Mouse (Mus musculus): ENCODE results near the gene Fam166b. TPM values are rescaled to one million over a fixed set of nuclear protein-coding genes. Genes with fewer than 3 reads are reported as not detected.

Gene Fam166b
- under 1 TPM; 0.54 to 0.81 TPM for total RNA-seq (2021)
- long read RNA-seq: 0 reads

- DNase-seq (ENCODE audit: low spot score in 2 of 2): no peak
These were observed at the start of gene Fam166b for GRCm38 (mm10) chr4:43428946-43429345. TSS of gene Fam166b (minus strand) at chr4:43429134.

- DNase-seq (ENCODE audit: low spot score in 2 of 2): no peak
These were observed 49.6 kb upstream of the Fam166b start for GRCm38 (mm10) chr4:43478534-43478858.

GRCm38 (mm10) chr4:43477857-43478533 is 49.1 kb upstream of the Fam166b start:
- peak; percentile 74 to 90 for DNase-seq (ENCODE audit: low spot score in 2 of 2)

GRCm38 (mm10) chr4:43476604-43477003 is 47.7 kb upstream of the Fam166b start:
- DNase-seq (ENCODE audit: low spot score in 2 of 2): no peak

- no peak for DNase-seq (ENCODE audit: low spot score in 2 of 2)
These were observed 44.7 kb upstream of the Fam166b start for GRCm38 (mm10) chr4:43473636-43474035.

GRCm38 (mm10) chr4:43470301-43470700 is 41.4 kb upstream of the Fam166b start:
- DNase-seq (ENCODE audit: low spot score in 2 of 2): no peak

GRCm38 (mm10) chr4:43466872-43467271 is 37.9 kb upstream of the Fam166b start:
- no peak for DNase-seq (ENCODE audit: low spot score in 2 of 2)

- DNase-seq (ENCODE audit: low spot score in 2 of 2): no peak
These were observed 37.0 kb upstream of the Fam166b start for GRCm38 (mm10) chr4:43465935-43466334.

- no peak for DNase-seq (ENCODE audit: low spot score in 2 of 2)
These were observed 34.2 kb upstream of the Fam166b start for GRCm38 (mm10) chr4:43463102-43463501.

- no peak for DNase-seq (ENCODE audit: low spot score in 2 of 2)
These were observed 28.2 kb upstream of the Fam166b start for GRCm38 (mm10) chr4:43457124-43457523.

- no peak for DNase-seq (ENCODE audit: low spot score in 2 of 2)
These were observed 27.5 kb upstream of the Fam166b start for GRCm38 (mm10) chr4:43456470-43456869.

- DNase-seq (ENCODE audit: low spot score in 2 of 2): no peak
These were observed 25.3 kb upstream of the Fam166b start, which contains the start of gene Cd72 for GRCm38 (mm10) chr4:43454041-43454836. TSS of gene Cd72 (minus strand) at chr4:43454628.

- no peak for DNase-seq (ENCODE audit: low spot score in 2 of 2)
These were observed 24.5 kb upstream of the Fam166b start for GRCm38 (mm10) chr4:43453413-43453812.

- no peak for DNase-seq (ENCODE audit: low spot score in 2 of 2)
These were observed 23.4 kb upstream of the Fam166b start for GRCm38 (mm10) chr4:43452315-43452714.

GRCm38 (mm10) chr4:43448554-43448953 is 19.6 kb upstream of the Fam166b start:
- DNase-seq (ENCODE audit: low spot score in 2 of 2): no peak

GRCm38 (mm10) chr4:43447251-43447650 is 18.3 kb upstream of the Fam166b start:
- no peak for DNase-seq (ENCODE audit: low spot score in 2 of 2)

- no peak for DNase-seq (ENCODE audit: low spot score in 2 of 2)
These were observed 14.6 kb upstream of the Fam166b start for GRCm38 (mm10) chr4:43443511-43443910.

GRCm38 (mm10) chr4:43442456-43443361 is 13.8 kb upstream of the Fam166b start:
- DNase-seq (ENCODE audit: low spot score in 2 of 2): peak; percentile 58 to 70

- peak; percentile 99 to 100 for DNase-seq (ENCODE audit: low spot score in 2 of 2)
These were observed 13.1 kb upstream of the Fam166b start for GRCm38 (mm10) chr4:43442044-43442443.

- no peak for DNase-seq (ENCODE audit: low spot score in 2 of 2)
These were observed 12.7 kb upstream of the Fam166b start, which contains the start of gene Tesk1 for GRCm38 (mm10) chr4:43441639-43442038. TSS of gene Tesk1 (plus strand) at chr4:43441939.

- DNase-seq (ENCODE audit: low spot score in 2 of 2): no peak
These were observed 3.9 kb upstream of the Fam166b start for GRCm38 (mm10) chr4:43432832-43433231.
